Mouse (Mus musculus): ENCODE results near the gene 1700001L19Rik.

1700001L19Rik gene

DNA sequence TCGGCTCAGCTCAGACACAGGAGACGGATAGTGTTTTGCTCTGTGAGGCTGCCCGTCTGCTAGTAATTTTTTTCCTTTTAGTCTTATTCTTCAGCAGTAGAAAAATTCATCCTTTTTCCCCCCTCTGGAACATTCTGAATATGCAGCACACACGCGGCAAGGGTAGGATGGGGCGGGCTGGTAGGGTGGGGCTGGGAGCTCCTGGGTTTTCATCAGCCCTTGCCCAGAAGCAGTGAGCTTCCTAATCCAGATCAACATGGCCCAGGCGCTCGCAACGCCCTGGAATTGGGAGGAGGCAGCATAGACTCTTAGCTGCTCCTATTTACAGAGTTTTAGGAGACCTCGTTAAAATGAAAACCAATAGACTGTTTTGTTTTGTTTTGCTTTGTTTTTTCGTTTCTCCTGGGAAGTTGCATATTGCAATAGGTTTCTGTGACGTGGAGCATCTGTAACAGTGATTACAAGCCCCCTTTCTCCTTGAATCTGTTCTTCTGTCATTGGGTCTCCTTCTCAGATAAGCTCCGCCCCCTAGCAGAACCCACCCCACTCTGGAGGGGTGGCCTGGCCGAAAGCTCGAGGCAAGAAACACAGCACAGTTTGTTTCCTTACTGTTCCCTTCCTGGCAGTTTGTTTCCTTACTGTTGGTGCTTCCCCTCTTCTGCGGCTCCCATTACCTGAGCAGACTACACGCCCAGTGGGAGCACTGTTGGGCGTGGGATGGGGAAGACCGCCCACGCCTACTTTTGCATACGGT, 10.6 kb downstream of the 1700001L19Rik start:
- no peak for DNase-seq (ENCODE audit: low spot score in 2 of 2)

DNA sequence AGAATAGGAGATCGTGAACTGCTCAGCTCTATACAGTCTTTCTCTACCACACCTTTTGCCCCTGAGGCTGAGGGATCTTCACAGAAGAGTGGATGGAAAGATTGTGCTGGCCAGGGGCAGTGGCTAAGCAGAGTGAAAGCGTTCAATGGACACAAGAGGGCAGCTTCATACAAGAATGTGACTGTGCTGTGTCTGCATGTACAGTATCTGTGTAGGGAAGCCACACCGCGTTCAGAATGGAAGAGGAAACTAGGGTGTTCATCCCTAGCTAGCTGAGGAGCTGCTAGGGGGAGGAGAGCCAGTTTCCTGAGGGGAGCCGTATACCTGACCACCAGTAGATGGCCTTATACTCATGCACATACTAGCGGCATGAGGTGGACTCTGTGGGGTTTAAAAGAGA, 25.6 kb downstream of the 1700001L19Rik start:
- DNase-seq (ENCODE audit: low spot score in 2 of 2), result no peak

DNA sequence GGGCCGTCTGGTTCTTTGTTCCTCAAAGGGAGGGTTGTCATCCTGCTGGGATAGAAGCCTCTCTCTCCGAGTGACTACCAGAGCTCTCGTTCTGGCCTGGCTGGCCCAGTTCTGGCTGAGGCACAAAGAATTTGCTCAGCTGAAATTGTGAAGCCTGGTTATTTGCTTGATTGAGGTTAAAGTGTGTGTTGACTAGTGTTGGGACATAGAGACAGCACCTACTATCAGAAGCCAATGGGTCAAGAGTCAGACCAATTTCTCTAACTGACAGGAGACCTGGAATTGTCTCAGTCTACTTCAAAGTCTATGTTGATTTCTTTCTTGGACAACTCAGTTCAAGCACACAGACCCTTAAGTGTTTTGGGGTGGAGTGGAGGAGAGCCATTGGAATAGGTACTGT, 29.8 kb downstream of the 1700001L19Rik start:
- no peak for DNase-seq (ENCODE audit: low spot score in 2 of 2)

DNA sequence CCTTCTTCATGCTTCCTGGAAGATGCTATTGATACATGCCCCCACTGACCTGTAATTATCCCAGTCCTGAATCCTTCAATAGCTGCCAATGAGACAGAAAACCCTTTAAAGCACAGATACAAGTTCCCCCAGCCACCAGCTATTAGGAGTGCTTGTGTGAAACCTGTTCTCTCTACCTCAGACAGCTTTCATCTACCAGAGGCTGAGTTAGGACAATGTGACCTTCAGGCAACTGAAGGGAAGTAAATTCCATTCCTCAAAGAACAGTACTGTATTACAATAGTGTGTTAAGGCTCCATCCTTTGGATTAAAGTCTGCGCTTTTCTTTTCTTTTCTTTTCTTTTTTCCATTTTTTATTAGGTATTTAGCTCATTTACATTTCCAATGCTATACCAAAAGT, 45.6 kb downstream of the 1700001L19Rik start:
- no peak for DNase-seq (ENCODE audit: low spot score in 2 of 2)

All from natural killer cell, adult 2 months (primary cell).